Mouse (Mus musculus): ENCODE data around the gene Gtf2f2. TPM values are rescaled to one million over a fixed set of nuclear protein-coding genes. Genes with fewer than 3 reads are reported as not detected.
"Not testable (repeated sequence)": the region's sequence is repeated elsewhere in the genome, so short reads cannot be mapped to it uniquely, and the experiment has no call there.

The Gtf2f2 gene
- polyA plus RNA-seq, 1 experiment from 2014 or later: 37.9 TPM

DNA sequence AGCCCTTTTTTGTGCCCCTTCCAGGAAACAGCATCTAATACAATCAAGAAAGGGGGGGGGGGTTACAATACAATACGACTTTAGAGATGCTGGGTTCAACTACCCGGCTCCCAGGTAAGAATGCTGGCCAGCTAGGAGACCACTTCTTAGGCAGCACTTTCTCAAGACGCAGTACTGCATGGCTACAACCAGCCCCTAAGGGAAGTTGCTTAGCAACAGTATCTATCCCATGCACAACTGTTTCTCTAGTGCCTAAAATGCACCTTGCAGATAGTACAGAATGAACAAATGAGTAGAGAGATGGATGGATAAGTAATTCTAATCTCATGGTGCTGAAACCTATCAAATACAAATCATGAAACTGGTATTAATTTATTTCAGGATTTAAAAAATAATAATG is 63.0 kb downstream of the Gtf2f2 start:
- Histone ChIP-seq H3K9ac (no peak overlapping the region), H3K4me2 (no peak overlapping the region), H3K9me3 (replicated peaks) (no peaks in the 10 kb centered on the region), H3K36me3 (no peaks in the 10 kb centered on the region), H3K27ac (no peak overlapping the region), H3K4me3 (replicated peaks) (no peak overlapping the region), H3K27me3 (no peaks in the 10 kb centered on the region), H3K4me1 (no peaks in the 10 kb centered on the region)
- no peak for ATAC-seq (replicated peaks; ENCODE audit: low FRiP score)
- WGBS: 71% methylated on average over 3 of the region's 3 CpGs

DNA sequence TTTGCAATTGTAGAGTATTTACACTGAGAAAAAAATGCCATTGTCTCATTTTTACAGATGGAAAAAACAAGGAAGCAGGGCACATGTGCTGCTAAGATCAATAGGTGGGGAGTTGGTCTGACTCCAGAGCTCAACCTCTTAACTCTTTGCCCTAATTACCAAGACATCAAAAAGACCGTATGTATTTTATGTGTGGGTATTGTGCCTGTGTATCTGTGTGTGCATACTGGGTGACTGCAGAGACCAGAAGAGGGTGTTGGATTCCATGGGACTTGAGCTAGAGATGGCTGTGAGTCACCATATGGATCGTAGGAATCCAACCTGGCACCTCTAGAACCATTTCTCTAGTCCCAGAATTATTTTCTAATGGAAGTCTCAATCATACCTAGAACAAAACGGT is 68.3 kb downstream of the Gtf2f2 start:
- Histone ChIP-seq H3K4me2 (no peak overlapping the region), H3K27ac (no peak overlapping the region), H3K27me3 (no peaks in the 10 kb centered on the region), H3K36me3 (no peaks in the 10 kb centered on the region), H3K9me3 (replicated peaks) (no peaks in the 10 kb centered on the region), H3K9ac (no peak overlapping the region), H3K4me3 (replicated peaks) (no peak overlapping the region), H3K4me1 (peaks cover 4% of the 10 kb centered on the region; the same call in 1 of the 2 replicates)
- 91% methylated on average over 3 of the region's 3 CpGs for WGBS
- no peak for ATAC-seq (replicated peaks; ENCODE audit: low FRiP score)

DNA sequence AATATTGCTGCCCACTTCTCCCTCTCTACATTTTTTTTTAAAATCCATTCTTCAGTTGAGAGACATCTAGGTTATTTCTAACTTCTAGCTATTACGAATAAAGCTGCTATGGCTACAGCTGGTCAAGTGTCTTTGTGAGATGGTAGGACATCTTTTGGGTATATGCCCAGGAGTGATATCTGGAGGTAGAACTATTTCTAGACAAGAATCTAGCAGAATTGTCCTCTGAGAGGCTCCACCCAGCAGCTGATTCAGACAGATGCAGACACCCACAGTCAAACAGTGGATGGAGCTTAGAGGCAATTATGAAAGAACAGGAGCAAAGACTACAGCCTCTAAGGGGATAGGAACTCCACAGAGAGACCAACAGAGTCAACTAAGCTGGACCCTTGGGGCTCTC is 69.2 kb downstream of the Gtf2f2 start:
- Histone ChIP-seq H3K9ac (no peak overlapping the region), H3K36me3 (no peaks in the 10 kb centered on the region), H3K27me3 (no peaks in the 10 kb centered on the region), H3K4me1 (peaks cover 4% of the 10 kb centered on the region; the same call in 1 of the 2 replicates), H3K4me3 (replicated peaks) (no peak overlapping the region), H3K27ac (no peak overlapping the region), H3K4me2 (no peak overlapping the region), H3K9me3 (replicated peaks) (no peaks in the 10 kb centered on the region)
- no peak for ATAC-seq (replicated peaks; ENCODE audit: low FRiP score)
- 95% methylated on average over 1 of the region's 1 CpGs for WGBS

DNA sequence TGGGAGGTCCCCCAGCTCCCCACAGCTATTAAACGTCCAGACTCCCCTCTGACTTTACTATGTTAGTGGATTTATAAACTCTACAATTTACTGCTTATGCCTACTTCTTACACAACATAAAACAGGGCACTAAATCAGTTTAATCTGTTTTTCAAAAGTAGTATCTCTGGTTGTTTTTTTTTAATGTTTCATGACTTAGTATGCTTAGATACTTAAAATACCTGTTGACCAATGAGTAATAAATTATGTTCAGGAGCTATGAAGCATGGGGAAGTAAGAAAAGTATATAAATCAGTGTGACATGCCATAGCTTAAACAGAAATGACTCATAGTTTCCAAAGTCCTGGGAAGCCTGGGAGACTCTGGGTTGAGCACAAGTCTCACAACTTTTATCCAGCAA is 73.0 kb downstream of the Gtf2f2 start:
- WGBS: 14% methylated on average over 1 of the region's 1 CpGs
- no peak overlapping the region for H3K4me2 ChIP-seq
- H3K27ac ChIP-seq: no peak overlapping the region
- ATAC-seq (replicated peaks; ENCODE audit: low FRiP score): no peak
- H3K9me3 ChIP-seq (replicated peaks): no peaks in the 10 kb centered on the region
- H3K4me3 ChIP-seq (replicated peaks): no peak overlapping the region
- H3K27me3 ChIP-seq: no peaks in the 10 kb centered on the region
- H3K4me1 ChIP-seq: peaks cover 4% of the 10 kb centered on the region; the same call in 1 of the 2 replicates
- no peak overlapping the region for H3K9ac ChIP-seq
- no peaks in the 10 kb centered on the region for H3K36me3 ChIP-seq

DNA sequence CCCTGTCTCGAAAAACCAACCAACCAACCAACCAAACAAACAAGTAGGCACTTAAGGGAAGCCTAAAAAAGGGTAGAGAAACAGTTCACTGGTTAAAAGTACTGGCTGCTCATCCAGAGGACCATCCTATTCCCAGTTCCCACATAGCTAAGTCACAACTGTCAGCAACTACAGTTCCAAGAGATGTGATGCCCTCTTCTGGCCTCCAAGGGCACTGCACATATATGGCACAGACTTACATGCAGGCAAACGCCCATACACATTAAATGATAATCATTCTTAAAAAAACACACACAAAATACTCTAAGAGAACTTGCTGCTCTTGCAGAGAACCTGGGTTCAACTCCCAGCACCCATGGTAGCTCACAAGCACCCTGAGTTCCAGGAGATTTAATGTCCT is 76.3 kb downstream of the Gtf2f2 start:
- Histone ChIP-seq H3K9ac (no peak overlapping the region), H3K4me2 (no peak overlapping the region), H3K27ac (no peak overlapping the region), H3K36me3 (no peaks in the 10 kb centered on the region), H3K4me1 (peaks cover 4% of the 10 kb centered on the region; the same call in 1 of the 2 replicates), H3K4me3 (replicated peaks) (no peak overlapping the region), H3K27me3 (no peaks in the 10 kb centered on the region), H3K9me3 (replicated peaks) (no peaks in the 10 kb centered on the region)
- ATAC-seq (replicated peaks; ENCODE audit: low FRiP score): no peak
- WGBS: 84% methylated on average over 2 of the region's 2 CpGs

DNA sequence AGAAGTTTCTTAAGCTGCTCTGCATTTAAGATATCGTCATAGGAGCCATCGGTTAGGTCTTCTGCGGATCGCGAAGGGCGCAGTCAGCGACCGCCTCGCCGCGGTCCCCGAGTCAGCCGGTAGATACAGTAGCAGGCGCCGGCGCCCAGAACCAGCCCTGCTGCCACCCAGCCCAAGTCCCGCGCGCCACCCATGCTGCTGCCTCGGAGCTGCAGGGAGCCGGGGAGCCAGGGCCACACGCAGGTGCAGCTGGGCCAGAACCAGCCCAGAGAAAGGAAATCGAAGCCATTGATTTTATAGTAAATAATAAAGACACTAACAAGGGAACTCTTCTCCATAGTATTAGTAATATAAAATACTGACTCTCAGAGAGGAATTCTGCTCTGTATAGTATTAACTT is 79.4 kb downstream of the Gtf2f2 start:
- Histone ChIP-seq H3K9ac (no peak overlapping the region), H3K9me3 (replicated peaks) (no peaks in the 10 kb centered on the region), H3K27me3 (no peaks in the 10 kb centered on the region), H3K27ac (no peak overlapping the region), H3K4me2 (no peak overlapping the region), H3K4me1 (no peaks in the 10 kb centered on the region), H3K36me3 (0 out of 2 replicates have a peak, but pooled peaks cover 3% of the 10 kb centered on the region), H3K4me3 (replicated peaks) (no peak overlapping the region)
- WGBS: 94% methylated on average over 23 of the region's 23 CpGs
- ATAC-seq (replicated peaks; ENCODE audit: low FRiP score): no peak

DNA sequence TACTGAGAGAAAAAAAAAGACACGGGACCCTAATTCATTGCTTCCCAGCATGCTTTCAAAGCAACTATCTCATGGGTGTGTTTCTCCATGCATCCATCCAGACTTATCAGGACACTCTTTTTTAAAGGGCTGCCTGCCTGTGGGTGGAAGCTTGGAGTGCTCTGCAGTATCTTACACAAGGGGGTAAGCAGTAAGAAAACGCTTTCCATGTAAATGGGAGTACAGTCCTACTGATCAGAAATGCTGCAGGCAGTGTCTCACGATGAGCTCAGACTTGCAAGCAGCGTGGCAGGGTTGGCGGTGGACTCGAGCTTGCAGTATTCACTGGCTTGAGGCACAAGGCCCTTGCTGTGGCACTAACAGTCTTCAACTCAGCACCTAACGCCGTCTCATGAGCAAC is 81.0 kb downstream of the Gtf2f2 start:
- H3K27ac ChIP-seq; H3K4me2 ChIP-seq; H3K36me3 ChIP-seq; H3K9ac ChIP-seq; H3K27me3 ChIP-seq; H3K4me1 ChIP-seq; H3K4me3 ChIP-seq (replicated peaks); H3K9me3 ChIP-seq (replicated peaks); ATAC-seq (replicated peaks; ENCODE audit: low FRiP score): not testable (repeated sequence)
- 94% methylated on average over 8 of the region's 8 CpGs for WGBS

DNA sequence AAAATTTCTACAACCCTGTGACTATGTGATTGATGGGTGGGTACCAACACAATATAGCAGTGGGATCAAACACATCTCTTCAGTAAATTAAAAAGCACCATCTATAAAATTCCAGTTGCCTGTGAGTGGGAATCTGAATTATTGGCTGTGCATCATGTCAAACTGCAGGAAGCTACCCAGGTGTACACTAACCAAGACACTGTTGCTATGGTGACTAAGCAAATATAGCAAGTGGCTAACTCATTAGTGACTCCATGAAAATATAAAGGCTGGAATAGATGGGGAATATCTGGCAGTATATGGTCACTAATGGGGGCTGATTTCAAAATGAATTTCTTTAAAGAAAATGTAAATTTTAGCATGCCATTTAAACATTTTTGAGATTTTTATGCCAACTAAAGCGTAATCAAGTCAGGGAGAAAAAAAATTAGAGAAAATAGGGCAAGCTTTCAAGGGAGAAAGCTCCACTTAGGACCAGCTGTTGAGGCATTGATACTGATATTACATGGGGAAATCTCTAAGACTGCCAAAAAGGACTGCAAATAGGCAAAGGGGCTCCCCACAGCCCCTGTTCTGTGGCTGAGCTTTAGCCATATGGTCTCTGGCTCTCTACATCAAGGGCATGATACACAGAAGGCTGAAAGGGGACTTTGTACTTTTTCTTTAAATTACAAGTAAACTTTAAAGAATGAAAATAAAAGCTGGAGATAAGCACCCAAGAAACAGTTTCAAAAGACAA is 87.2 kb downstream of the Gtf2f2 start:
- 95% methylated on average over 1 of the region's 1 CpGs for WGBS
- Histone ChIP-seq H3K4me2 (no peak overlapping the region), H3K4me1 (no peaks in the 10 kb centered on the region), H3K27me3 (no peaks in the 10 kb centered on the region), H3K4me3 (replicated peaks) (no peak overlapping the region), H3K27ac (no peak overlapping the region), H3K9ac (no peak overlapping the region), H3K36me3 (0 out of 2 replicates have a peak, but pooled peaks cover 3% of the 10 kb centered on the region), H3K9me3 (replicated peaks) (no peaks in the 10 kb centered on the region)
- ATAC-seq (replicated peaks; ENCODE audit: low FRiP score): no peak

DNA sequence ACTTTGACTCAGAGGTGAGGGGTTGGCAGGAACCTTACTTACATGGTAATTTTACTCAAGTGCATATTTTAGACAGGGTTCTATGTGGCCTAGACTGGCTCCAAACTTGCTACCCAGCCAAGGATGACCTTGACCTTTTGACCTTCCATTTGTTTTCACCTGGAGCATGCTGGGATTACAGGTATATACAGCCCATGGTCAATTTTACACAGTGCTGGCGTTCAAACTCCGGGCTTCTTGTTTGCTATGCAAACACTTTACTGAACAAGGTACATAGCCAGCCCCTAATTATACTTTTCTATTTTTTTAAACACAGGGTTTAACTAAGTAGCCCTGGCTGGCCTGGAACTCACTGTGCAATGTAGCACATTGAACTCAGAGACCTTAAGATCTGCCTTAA is 98.0 kb downstream of the Gtf2f2 start:
- Histone ChIP-seq H3K36me3 (peaks cover 9% of the 10 kb centered on the region; the same call in 1 of the 2 replicates), H3K4me2 (no peak overlapping the region), H3K9me3 (replicated peaks) (no peaks in the 10 kb centered on the region), H3K4me3 (replicated peaks) (no peak overlapping the region), H3K27ac (no peak overlapping the region), H3K4me1 (no peaks in the 10 kb centered on the region), H3K27me3 (no peaks in the 10 kb centered on the region), H3K9ac (no peak overlapping the region)
- 95% methylated on average over 2 of the region's 2 CpGs for WGBS
- no peak for ATAC-seq (replicated peaks; ENCODE audit: low FRiP score)

DNA sequence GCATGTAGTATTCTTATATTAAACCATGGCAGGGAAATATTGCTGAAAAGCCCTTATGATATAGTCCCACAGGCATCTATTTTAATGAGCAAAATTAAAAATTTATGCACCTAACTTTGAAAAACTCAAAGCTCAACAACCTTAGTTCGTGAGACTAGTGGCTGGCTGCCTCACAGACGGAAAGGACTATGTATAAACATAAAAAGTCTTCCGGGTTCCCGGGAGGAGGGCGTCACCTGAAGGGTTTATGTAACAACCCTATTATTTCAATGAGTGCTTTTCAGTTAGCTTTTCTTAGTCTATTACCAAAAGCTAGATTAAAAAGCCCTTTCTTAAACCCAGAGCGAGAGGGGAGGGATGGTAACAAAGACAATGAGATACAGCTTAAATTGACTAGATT is 98.7 kb downstream of the Gtf2f2 start:
- Histone ChIP-seq H3K9me3 (replicated peaks) (no peaks in the 10 kb centered on the region), H3K9ac (no peak overlapping the region), H3K27ac (no peak overlapping the region), H3K4me1 (no peaks in the 10 kb centered on the region), H3K4me3 (replicated peaks) (no peak overlapping the region), H3K36me3 (peaks cover 8% of the 10 kb centered on the region; the same call in 1 of the 2 replicates), H3K4me2 (no peak overlapping the region), H3K27me3 (no peaks in the 10 kb centered on the region)
- ATAC-seq (replicated peaks; ENCODE audit: low FRiP score): no peak
- 85% methylated on average over 6 of the region's 6 CpGs for WGBS

DNA sequence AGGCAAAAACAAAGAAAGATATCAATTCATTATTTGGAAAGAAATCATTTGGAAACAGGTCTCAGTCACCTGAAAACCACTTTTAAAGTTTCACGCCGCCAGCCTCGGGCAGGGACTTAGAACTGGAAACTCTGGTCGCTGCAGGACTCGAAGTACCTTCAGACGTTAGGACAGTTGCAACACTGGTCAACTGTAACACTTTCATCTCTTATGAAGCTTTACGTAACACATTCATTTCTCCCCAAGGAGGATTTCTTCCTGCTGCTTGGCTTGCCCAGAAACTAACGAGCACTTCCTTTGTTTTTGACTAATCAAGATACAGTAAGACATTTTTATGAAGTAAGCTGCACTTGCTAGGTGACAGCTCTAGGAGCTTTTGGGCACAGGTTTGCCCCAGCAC is 103.7 kb downstream of the Gtf2f2 start:
- Histone ChIP-seq H3K4me2 (no peak overlapping the region), H3K27me3 (no peaks in the 10 kb centered on the region), H3K4me3 (replicated peaks) (no peak overlapping the region), H3K4me1 (no peaks in the 10 kb centered on the region), H3K9me3 (replicated peaks) (no peaks in the 10 kb centered on the region), H3K9ac (no peak overlapping the region), H3K36me3 (peaks cover 28% of the 10 kb centered on the region), H3K27ac (no peak overlapping the region)
- no peak for ATAC-seq (replicated peaks; ENCODE audit: low FRiP score)
- 88% methylated on average over 8 of the region's 8 CpGs for WGBS

DNA sequence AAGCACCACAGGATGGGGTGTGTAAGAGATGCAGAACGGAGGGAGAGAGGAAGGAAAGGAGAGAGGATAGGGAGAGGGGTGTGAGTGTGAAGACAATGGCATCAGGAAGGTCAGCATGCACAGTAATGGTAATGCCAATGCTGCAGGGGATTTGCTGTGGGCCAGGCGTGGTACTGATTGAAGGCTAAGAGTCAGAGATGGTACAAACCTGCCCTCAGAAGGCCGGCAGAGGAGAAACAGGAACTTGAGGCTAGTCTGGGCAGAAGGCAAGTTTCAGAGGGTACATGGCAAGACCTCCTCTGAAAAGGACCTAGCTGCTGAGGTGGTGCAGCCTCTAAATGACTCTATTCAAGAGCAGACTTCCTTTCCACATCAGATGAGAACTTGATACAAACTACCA is 105.7 kb downstream of the Gtf2f2 start:
- no peak for ATAC-seq (replicated peaks; ENCODE audit: low FRiP score)
- no peak overlapping the region for H3K27ac ChIP-seq
- peaks cover 28% of the 10 kb centered on the region for H3K36me3 ChIP-seq
- WGBS: 95% methylated on average over 3 of the region's 3 CpGs
- no peaks in the 10 kb centered on the region for H3K4me1 ChIP-seq
- no peak overlapping the region for H3K4me2 ChIP-seq
- no peak overlapping the region for H3K4me3 ChIP-seq (replicated peaks)
- H3K9ac ChIP-seq: no peak overlapping the region
- H3K27me3 ChIP-seq: no peaks in the 10 kb centered on the region
- H3K9me3 ChIP-seq (replicated peaks): no peaks in the 10 kb centered on the region

DNA sequence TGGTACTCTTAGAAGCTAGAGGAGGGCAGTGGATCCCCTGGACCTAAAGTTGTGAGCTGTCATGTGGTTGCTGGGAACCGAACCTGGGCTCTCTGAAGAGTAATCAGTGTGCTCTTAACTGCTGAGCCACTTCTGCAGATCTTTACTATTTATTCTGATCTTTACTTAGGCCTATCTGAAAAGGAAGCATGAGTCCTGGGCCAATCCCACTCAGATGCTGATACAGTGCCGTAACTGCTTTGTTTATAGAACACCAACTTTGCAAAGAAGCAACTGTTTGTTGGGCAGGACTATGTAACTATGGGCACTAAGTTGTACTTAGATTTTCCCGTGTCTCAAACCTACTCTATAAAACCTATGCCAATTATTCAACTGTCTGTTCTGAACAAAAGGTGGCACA is 107.5 kb downstream of the Gtf2f2 start:
- Histone ChIP-seq H3K4me2 (no peak overlapping the region), H3K9ac (no peak overlapping the region), H3K36me3 (peaks cover 28% of the 10 kb centered on the region), H3K27ac (no peak overlapping the region), H3K4me1 (no peaks in the 10 kb centered on the region), H3K4me3 (replicated peaks) (no peak overlapping the region), H3K27me3 (no peaks in the 10 kb centered on the region), H3K9me3 (replicated peaks) (no peaks in the 10 kb centered on the region)
- 86% methylated on average over 3 of the region's 3 CpGs for WGBS
- no peak for ATAC-seq (replicated peaks; ENCODE audit: low FRiP score)
